ENCODE assay signal across 9 mouse cellular contexts in genomic region chr10:80316359-80316781, GRCm38 (mm10). TPM values are rescaled to one million over a fixed set of nuclear protein-coding genes. Genes with fewer than 3 reads are reported as not detected.
DNase-seq lines count a peak whose midpoint lies in the region; ATAC-seq and TF ChIP-seq lines count a peak whose summit lies in the region.
"Had no signal": no experiment of that assay in that cellular context is flagged by ENCODE, and none has a peak within 500 bp of the region (broad histone marks: within the 10 kb centered on the region; RNA-seq: fewer than 3 reads in every experiment).

No protein-coding gene starts in this region.

- H3K9me3 ChIP-seq in erythroblast, embryonic 14.5 days (ENCODE audit: control insufficient read depth, low read length) = peaks cover 27% of the 10 kb centered on the region
- no peaks in the 10 kb centered on the region for H3K9me3 ChIP-seq in midbrain, embryonic 12.5 days
- H3K9me3 ChIP-seq in midbrain, postnatal 0 days (ENCODE audit: low read length) = no peaks in the 10 kb centered on the region
- no peaks in the 10 kb centered on the region for H3K9me3 ChIP-seq in heart, embryonic 16.5 days (replicated peaks; ENCODE audit: control insufficient read depth, low read length)

- 0 out of 2 replicates have a peak overlapping the region, but pooled peaks have one; percentile 15 for H3K27ac ChIP-seq in midbrain, embryonic 12.5 days (replicated peaks)
- no peak overlapping the region for H3K27ac ChIP-seq in midbrain, postnatal 0 days (ENCODE audit: low read depth, low read length)
- H3K27ac ChIP-seq in heart, embryonic 16.5 days (ENCODE audit: low read length) = peak overlapping the region; percentile 35

- H3K4me3 ChIP-seq in erythroblast, embryonic 14.5 days (replicated peaks) = peak overlapping the region; percentile 36
- H3K4me3 ChIP-seq in midbrain, embryonic 12.5 days = no peak overlapping the region
- H3K4me3 ChIP-seq in midbrain, postnatal 0 days (ENCODE audit: low read depth, low read length) = no peak overlapping the region
- H3K4me3 ChIP-seq in heart, embryonic 16.5 days (ENCODE audit: low read length) = no peak overlapping the region; the same call in 1 of the 2 replicates
- H3K4me3 ChIP-seq in myocyte = no peak overlapping the region

- peak; percentile 25 for TF ChIP-seq POLR2A in myocyte (IDR thresholded peaks at IDR 0.05; ENCODE audit: insufficient read length, low read depth)

- no peak for DNase-seq in midbrain, postnatal 0 days (ENCODE audit: low spot score)
- no peak for DNase-seq in urinary bladder, postnatal 4 days (ENCODE audit: low spot score in 2 of 2)
- no peak for DNase-seq in spleen, postnatal 14 days (ENCODE audit: low spot score in 2 of 2)
- DNase-seq: embryo, embryonic 11 days had no signal

- H3K4me2 ChIP-seq in midbrain, embryonic 12.5 days (replicated peaks) = no peak overlapping the region
- H3K4me2 ChIP-seq in midbrain, postnatal 0 days (ENCODE audit: low read depth, low read length, poor library complexity, severe bottlenecking) = no peak overlapping the region
- peak overlapping the region; percentile 34 for H3K4me2 ChIP-seq in heart, embryonic 16.5 days (ENCODE audit: low read depth, low read length)
- no peak overlapping the region for H3K4me2 ChIP-seq in myocyte (ENCODE audit: low read depth)

- H3K9ac ChIP-seq in midbrain, embryonic 12.5 days (replicated peaks) = 0 out of 2 replicates have a peak overlapping the region, but pooled peaks have one; percentile 11
- no peak overlapping the region for H3K9ac ChIP-seq in midbrain, postnatal 0 days (replicated peaks; ENCODE audit: low read length, poor library complexity, severe bottlenecking)
- H3K9ac ChIP-seq in heart, embryonic 16.5 days (ENCODE audit: low read length) = peak overlapping the region; percentile 55

- 44% methylated on average over 11 of the region's 11 CpGs for WGBS in midbrain, embryonic 12.5 days
- 41% methylated on average over 11 of the region's 11 CpGs for WGBS in midbrain, postnatal 0 days
- 11% methylated on average over 11 of the region's 11 CpGs for WGBS in heart, embryonic 16.5 days

- ATAC-seq in erythroblast, adult 5-6 weeks (replicated peaks; ENCODE audit: low FRiP score, poor library complexity, severe bottlenecking) = no peak
- no peak for ATAC-seq in midbrain, embryonic 12.5 days (ENCODE audit: low FRiP score, low read depth)
- ATAC-seq in midbrain, postnatal 0 days (ENCODE audit: low FRiP score) = no peak
- ATAC-seq in heart, embryonic 16.5 days (replicated peaks; ENCODE audit: extremely low read depth, insufficient read depth, low FRiP score) = no peak

- H3K36me3 ChIP-seq in erythroblast, embryonic 14.5 days (ENCODE audit: control insufficient read depth) = peaks cover 32% of the 10 kb centered on the region
- H3K36me3 ChIP-seq in midbrain, embryonic 12.5 days = peaks cover 74% of the 10 kb centered on the region
- H3K36me3 ChIP-seq in midbrain, postnatal 0 days (ENCODE audit: insufficient read depth, low read length) = peaks cover 62% of the 10 kb centered on the region
- no peaks in the 10 kb centered on the region for H3K36me3 ChIP-seq in heart, embryonic 16.5 days (ENCODE audit: control insufficient read depth, insufficient read depth)
- no peaks in the 10 kb centered on the region for H3K36me3 ChIP-seq in myocyte (ENCODE audit: control insufficient read depth, insufficient read depth)

- H3ac ChIP-seq in myocyte (ENCODE audit: control insufficient read depth, insufficient read length) = no peak overlapping the region

- H3K27me3 ChIP-seq in erythroblast, embryonic 14.5 days (ENCODE audit: control insufficient read depth) = peaks cover 57% of the 10 kb centered on the region
- H3K27me3 ChIP-seq in midbrain, embryonic 12.5 days = peaks cover 49% of the 10 kb centered on the region
- H3K27me3 ChIP-seq in midbrain, postnatal 0 days (ENCODE audit: insufficient read depth, low read length) = no peaks in the 10 kb centered on the region
- peaks cover 56% of the 10 kb centered on the region for H3K27me3 ChIP-seq in heart, embryonic 16.5 days (ENCODE audit: control insufficient read depth, insufficient read depth, low read length)
- peaks cover 18% of the 10 kb centered on the region for H3K27me3 ChIP-seq in myocyte (ENCODE audit: control insufficient read depth, insufficient read depth, insufficient read length)

- peaks cover 68% of the 10 kb centered on the region for H3K4me1 ChIP-seq in erythroblast, embryonic 14.5 days (ENCODE audit: control insufficient read depth)
- H3K4me1 ChIP-seq in midbrain, embryonic 12.5 days = peaks cover 41% of the 10 kb centered on the region
- H3K4me1 ChIP-seq in midbrain, postnatal 0 days (ENCODE audit: insufficient read depth, low read length) = peaks cover 3% of the 10 kb centered on the region
- peaks cover 44% of the 10 kb centered on the region for H3K4me1 ChIP-seq in heart, embryonic 16.5 days (ENCODE audit: control insufficient read depth, insufficient read depth, low read length)

- H3K79me2 ChIP-seq in myocyte (ENCODE audit: control insufficient read depth, insufficient read depth) = peaks cover 10% of the 10 kb centered on the region

- no peak for TF ChIP-seq CTCF in midbrain, postnatal 0 days (IDR thresholded peaks at IDR 0.05)

TF ChIP-seq in myocyte, 11 proteins besides CTCF, POLR2A, EP300 and RAD21 (continues in another document):
- TF ChIP-seq E2F4 (IDR thresholded peaks at IDR 0.05; ENCODE audit: insufficient read depth) (no peak), MAX (IDR thresholded peaks at IDR 0.05; ENCODE audit: low read depth) (no peak), MYOG (IDR thresholded peaks at IDR 0.05; ENCODE audit: control insufficient read depth in 1 of 3, insufficient read depth in 1 of 3, insufficient read length in 2 of 3, low read depth in 2 of 3) (no peak), TCF3 (IDR thresholded peaks at IDR 0.05; ENCODE audit: insufficient read length, low read depth) (no peak), POLR2AphosphoS2 (IDR thresholded peaks at IDR 0.05; ENCODE audit: insufficient read length, low read depth) (no peak), USF1 (IDR thresholded peaks at IDR 0.05; ENCODE audit: low read depth) (no peak), MYOD1 (IDR thresholded peaks at IDR 0.05; ENCODE audit: control insufficient read depth in 1 of 3, insufficient read length in 2 of 3, low read depth in 2 of 3) (no peak), CEBPB (IDR thresholded peaks at IDR 0.05; ENCODE audit: insufficient read depth, poor library complexity, severe bottlenecking) (no peak)

RNA-seq across cellular contexts. Expression of gene 2310011J03Rik, which starts 4.0 kb away (rescaled TPM):
- polyA plus RNA-seq in erythroblast, embryonic 14.5 days (2012) = 10.6 and 12.9 TPM in 2 replicates
- total RNA-seq in erythroblast, adult 5-6 weeks (2015; ENCODE audit: low replicate concordance) = 6.1 and 12.7 TPM in 2 replicates
- total RNA-seq in erythroblast, adult 5-6 weeks (2017; ENCODE audit: low replicate concordance) = 3.5 and 3.7 TPM in 2 replicates
- 36.2 and 44.5 TPM in 2 replicates for polyA plus RNA-seq in midbrain, embryonic 12.5 days (2016; fragmentation: Nextera tagmentation; extraction: Ambion mirVana)
- total RNA-seq in midbrain, postnatal 0 days (2014; rRNA removed) = 15.6 and 23.1 TPM in 2 replicates
- polyA plus RNA-seq in midbrain, postnatal 0 days (2015; fragmentation: Nextera tagmentation; extraction: Ambion mirVana) = 26.5 and 29.6 TPM in 2 replicates
- 33.5 and 35.8 TPM in 2 replicates for polyA plus RNA-seq in heart, embryonic 16.5 days (2015; fragmentation: Nextera tagmentation; extraction: Ambion mirVana)
- 44.0 TPM for polyA plus RNA-seq in myocyte (2012; fragmentation: generic; extraction: Trizol)

RNA-seq across cellular contexts. Expression of gene Pcsk4, which starts 12.9 kb away (rescaled TPM):
- 0.55 and 0.65 TPM in 2 replicates for polyA plus RNA-seq in erythroblast, embryonic 14.5 days (2012)
- 1.0 TPM in 1 of 2 replicates, not detected in the other for total RNA-seq in erythroblast, adult 5-6 weeks (2015; ENCODE audit: low replicate concordance)
- total RNA-seq in erythroblast, adult 5-6 weeks (2017; ENCODE audit: low replicate concordance) = not detected in 2 replicates
- 2.4 and 3.7 TPM in 2 replicates for polyA plus RNA-seq in midbrain, embryonic 12.5 days (2016; fragmentation: Nextera tagmentation; extraction: Ambion mirVana)
- total RNA-seq in midbrain, postnatal 0 days (2014; rRNA removed) = 5.2 and 7.5 TPM in 2 replicates
- 12.6 and 14.6 TPM in 2 replicates for polyA plus RNA-seq in midbrain, postnatal 0 days (2015; fragmentation: Nextera tagmentation; extraction: Ambion mirVana)
- 1.6 and 1.9 TPM in 2 replicates for polyA plus RNA-seq in heart, embryonic 16.5 days (2015; fragmentation: Nextera tagmentation; extraction: Ambion mirVana)
- 2.1 TPM for polyA plus RNA-seq in myocyte (2012; fragmentation: generic; extraction: Trizol)

RNA-seq across cellular contexts. Expression of gene Reep6, which starts 13.4 kb away (rescaled TPM):
- polyA plus RNA-seq in erythroblast, embryonic 14.5 days (2012) = 18.8 and 21.4 TPM in 2 replicates
- 1.7 and 6.0 TPM in 2 replicates for total RNA-seq in erythroblast, adult 5-6 weeks (2015; ENCODE audit: low replicate concordance)
- 2.0 and 4.5 TPM in 2 replicates for total RNA-seq in erythroblast, adult 5-6 weeks (2017; ENCODE audit: low replicate concordance)
- 3.1 and 4.3 TPM in 2 replicates for polyA plus RNA-seq in midbrain, embryonic 12.5 days (2016; fragmentation: Nextera tagmentation; extraction: Ambion mirVana)
- 3.8 and 5.3 TPM in 2 replicates for total RNA-seq in midbrain, postnatal 0 days (2014; rRNA removed)
- polyA plus RNA-seq in midbrain, postnatal 0 days (2015; fragmentation: Nextera tagmentation; extraction: Ambion mirVana) = 7.0 and 7.8 TPM in 2 replicates
- polyA plus RNA-seq in heart, embryonic 16.5 days (2015; fragmentation: Nextera tagmentation; extraction: Ambion mirVana) = 1.8 and 2.6 TPM in 2 replicates
- polyA plus RNA-seq in myocyte (2012; fragmentation: generic; extraction: Trizol) = 25.7 TPM

RNA-seq across cellular contexts. Expression of gene Apc2, which starts 20.6 kb away (rescaled TPM):
- under 0.01 TPM in 1 of 2 replicates, not detected in the other for polyA plus RNA-seq in erythroblast, embryonic 14.5 days (2012)
- total RNA-seq in erythroblast, adult 5-6 weeks (2015; ENCODE audit: low replicate concordance) = not detected in 2 replicates
- total RNA-seq in erythroblast, adult 5-6 weeks (2017; ENCODE audit: low replicate concordance) = 0.09 and 0.14 TPM in 2 replicates
- polyA plus RNA-seq in midbrain, embryonic 12.5 days (2016; fragmentation: Nextera tagmentation; extraction: Ambion mirVana) = 181 and 193 TPM in 2 replicates
- total RNA-seq in midbrain, postnatal 0 days (2014; rRNA removed) = 370 and 395 TPM in 2 replicates
- polyA plus RNA-seq in midbrain, postnatal 0 days (2015; fragmentation: Nextera tagmentation; extraction: Ambion mirVana) = 95.3 and 110 TPM in 2 replicates
- 1.5 TPM in 2 replicates for polyA plus RNA-seq in heart, embryonic 16.5 days (2015; fragmentation: Nextera tagmentation; extraction: Ambion mirVana)
- polyA plus RNA-seq in myocyte (2012; fragmentation: generic; extraction: Trizol) = 0.24 TPM

RNA-seq across cellular contexts. Expression of gene Rps15, which starts 24.1 kb away (rescaled TPM):
- 998 and 1,528 TPM in 2 replicates for polyA plus RNA-seq in erythroblast, embryonic 14.5 days (2012)
- total RNA-seq in erythroblast, adult 5-6 weeks (2015; ENCODE audit: low replicate concordance) = 509 and 541 TPM in 2 replicates
- 422 and 457 TPM in 2 replicates for total RNA-seq in erythroblast, adult 5-6 weeks (2017; ENCODE audit: low replicate concordance)
- 671 and 694 TPM in 2 replicates for polyA plus RNA-seq in midbrain, embryonic 12.5 days (2016; fragmentation: Nextera tagmentation; extraction: Ambion mirVana)
- 971 and 1,162 TPM in 2 replicates for total RNA-seq in midbrain, postnatal 0 days (2014; rRNA removed)
- 633 and 645 TPM in 2 replicates for polyA plus RNA-seq in midbrain, postnatal 0 days (2015; fragmentation: Nextera tagmentation; extraction: Ambion mirVana)
- polyA plus RNA-seq in heart, embryonic 16.5 days (2015; fragmentation: Nextera tagmentation; extraction: Ambion mirVana) = 536 and 549 TPM in 2 replicates
- 4,761 TPM for polyA plus RNA-seq in myocyte (2012; fragmentation: generic; extraction: Trizol)
